Mouse (Mus musculus): ENCODE data around the gene Fgf5.

DNA sequence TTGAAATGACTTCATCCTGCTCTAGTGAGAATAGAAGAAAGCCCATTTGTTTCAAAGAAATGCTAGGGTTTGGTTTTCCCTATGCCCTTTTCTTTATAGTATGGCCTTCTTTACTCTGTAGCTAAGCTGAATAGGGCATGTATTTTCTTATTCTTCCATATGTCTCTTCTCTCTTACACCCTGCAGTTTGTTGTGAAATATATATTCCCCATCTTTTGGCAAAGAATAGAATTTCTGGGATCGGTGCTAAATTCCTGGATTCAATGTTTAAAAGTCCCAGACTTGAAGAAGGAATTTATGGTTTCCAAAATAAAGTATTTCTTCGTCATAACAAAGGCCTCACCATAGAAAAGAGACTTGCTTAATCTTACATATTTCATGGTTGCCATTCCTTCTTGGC is 72.6 kb downstream of the Fgf5 start:
- no peak for TF ChIP-seq EP300 (IDR thresholded peaks at IDR 0.05; ENCODE audit: insufficient read depth, low read depth, low read length)
- TF ChIP-seq CTCF (IDR thresholded peaks at IDR 0.05; ENCODE audit: low read depth, low read length) = no peak

Measured in ES-Bruce4 (cell line).